Mouse (Mus musculus) midbrain, embryonic 15.5 days (tissue): Measurements from ENCODE around the gene Etfbkmt. TPM values are rescaled to one million over a fixed set of nuclear protein-coding genes. Genes with fewer than 3 reads are reported as not detected.
"Not testable (repeated sequence)": the region's sequence is repeated elsewhere in the genome, so short reads cannot be mapped to it uniquely, and the experiment has no call there.

Experiments
- ATAC-seq: fragments of 200-750 bp; cut with Nextera tagmentation; replicated peaks from 2 replicates; pipeline ENCODE4 v1.8.0; 2017; ENCODE audit warnings: moderate TSS enrichment
- H3K27ac ChIP-seq: fragments of 300-500 bp; sonication (generic); 2 replicates; pipeline ENCODE4 v1.5.1; 2015; ENCODE audit warnings: mild to moderate bottlenecking, inconsistent platforms
- H3K27me3 ChIP-seq: fragments of 300-500 bp; sonication (generic); replicated peaks from 2 replicates; pipeline ENCODE4 v1.6.1; 2015; ENCODE audit warnings: inconsistent platforms
- H3K36me3 ChIP-seq: fragments of 300-500 bp; sonication (generic); replicated peaks from 2 replicates; pipeline ENCODE4 v1.6.1; 2015; ENCODE audit warnings: inconsistent platforms
- H3K4me1 ChIP-seq: fragments of 300-500 bp; sonication (generic); 2 replicates; pipeline ENCODE4 v1.6.1; 2015; ENCODE audit warnings: inconsistent platforms
- H3K4me2 ChIP-seq: fragments of 300-500 bp; sonication (generic); 2 replicates; pipeline ENCODE4 v1.6.1; 2015; ENCODE audit warnings: inconsistent platforms, mild to moderate bottlenecking, moderate library complexity
- H3K4me3 ChIP-seq: fragments of 300-500 bp; sonication (generic); 2 replicates; pipeline ENCODE4 v1.5.1; 2015; ENCODE audit warnings: mild to moderate bottlenecking, inconsistent platforms
- H3K9ac ChIP-seq: fragments of 300-500 bp; sonication (generic); 2 replicates; pipeline ENCODE4 v1.6.1; 2015; ENCODE audit warnings: mild to moderate bottlenecking, inconsistent platforms
- H3K9me3 ChIP-seq: fragments of 300-500 bp; sonication (generic); 2 replicates; pipeline ENCODE4 v1.6.1; 2016; ENCODE audit warnings: inconsistent platforms
- WGBS: fragments of 180-500 bp; shearing (Covaris S2); methylation state at CpG from one replicate; pipeline ENCODE4 v1.1.7; 2015; ENCODE audit warnings: mixed read lengths; 5-methylcytosine and 5-hydroxymethylcytosine counted together
- polyA plus RNA-seq: library from polyadenylated mRNA; unstranded; fragments of >200 nt; fragmentation: Nextera tagmentation; extraction: Ambion mirVana; gene quantifications from 2 replicates; pipeline ENCODE4 v1.2.1, GENCODE M21; 2015

Etfbkmt gene
- polyA plus RNA-seq, 1 experiment from 2014 or later, result 6.8 TPM

- H3K9ac ChIP-seq, result no peak overlapping the region
- no peaks in the 10 kb centered on the region for H3K9me3 ChIP-seq
- no peaks in the 10 kb centered on the region for H3K36me3 ChIP-seq
- no peak overlapping the region for H3K27ac ChIP-seq
- ATAC-seq, result no peak
- no peaks in the 10 kb centered on the region for H3K27me3 ChIP-seq
- WGBS, result 88% methylated on average over 3 of the region's 3 CpGs
- H3K4me1 ChIP-seq, result 0 out of 2 replicates have a peak, but pooled peaks cover 5% of the 10 kb centered on the region
- H3K4me3 ChIP-seq, result no peak overlapping the region
- H3K4me2 ChIP-seq, result no peak overlapping the region
These were observed 638 bp upstream of the Etfbkmt start for GRCm38 (mm10) chr6:149139011-149139410.

GRCm38 (mm10) chr6:149141393-149142173 is 1.9 kb downstream of the Etfbkmt start:
- WGBS, result 5% methylated on average over 36 of the region's 36 CpGs
- peak overlapping the region; percentile 65 for H3K4me2 ChIP-seq

GRCm38 (mm10) chr6:149145143-149145542 is 5.5 kb downstream of the Etfbkmt start:
- H3K9ac ChIP-seq, result no peak overlapping the region
- H3K27me3 ChIP-seq, result no peaks in the 10 kb centered on the region
- no peak overlapping the region for H3K4me2 ChIP-seq
- no peak overlapping the region for H3K27ac ChIP-seq
- no peak overlapping the region for H3K4me3 ChIP-seq
- no peaks in the 10 kb centered on the region for H3K36me3 ChIP-seq
- no peak for ATAC-seq
- H3K4me1 ChIP-seq, result 0 out of 2 replicates have a peak, but pooled peaks cover 5% of the 10 kb centered on the region
- WGBS, result 97% methylated on average over 1 of the region's 1 CpGs
- H3K9me3 ChIP-seq, result no peaks in the 10 kb centered on the region

More at GRCm38 (mm10) chr6:149141393-149142173, 1.9 kb downstream of the Etfbkmt start:
- no peaks in the 10 kb centered on the region for H3K9me3 ChIP-seq
- ATAC-seq, result peak; percentile 95
- peak overlapping the region; percentile 18; the same call in 1 of the 2 replicates for H3K9ac ChIP-seq
- no peaks in the 10 kb centered on the region for H3K27me3 ChIP-seq
- H3K4me1 ChIP-seq, result 0 out of 2 replicates have a peak, but pooled peaks cover 5% of the 10 kb centered on the region
- H3K27ac ChIP-seq, result no peak overlapping the region
- H3K36me3 ChIP-seq, result no peaks in the 10 kb centered on the region
- H3K4me3 ChIP-seq, result peak overlapping the region; percentile 46

GRCm38 (mm10) chr6:149148436-149149229 is 9.0 kb downstream of the Etfbkmt start:
- Histone ChIP-seq H3K27ac (no peak overlapping the region), H3K27me3 (no peaks in the 10 kb centered on the region), H3K9ac (no peak overlapping the region), H3K4me2 (no peak overlapping the region), H3K36me3 (no peaks in the 10 kb centered on the region), H3K4me1 (no peaks in the 10 kb centered on the region), H3K9me3 (no peaks in the 10 kb centered on the region), H3K4me3 (no peak overlapping the region)
- WGBS, result 93% methylated on average over 7 of the region's 7 CpGs
- no peak for ATAC-seq

GRCm38 (mm10) chr6:149152119-149152518 is 12.5 kb downstream of the Etfbkmt start:
- no peaks in the 10 kb centered on the region for H3K27me3 ChIP-seq
- no peak for ATAC-seq
- no peaks in the 10 kb centered on the region for H3K4me1 ChIP-seq
- H3K36me3 ChIP-seq, result peaks cover 5% of the 10 kb centered on the region; the same call in 1 of the 2 replicates
- H3K27ac ChIP-seq, result no peak overlapping the region
- 89% methylated on average over 2 of the region's 2 CpGs for WGBS
- no peak overlapping the region for H3K9ac ChIP-seq
- no peak overlapping the region for H3K4me2 ChIP-seq
- no peaks in the 10 kb centered on the region for H3K9me3 ChIP-seq
- no peak overlapping the region for H3K4me3 ChIP-seq

GRCm38 (mm10) chr6:149153473-149154115 is 13.9 kb downstream of the Etfbkmt start:
- WGBS, result 46% methylated on average over 6 of the region's 6 CpGs

GRCm38 (mm10) chr6:149154116-149155030 is 14.7 kb downstream of the Etfbkmt start:
- H3K27me3 ChIP-seq, result no peaks in the 10 kb centered on the region
- no peaks in the 10 kb centered on the region for H3K4me1 ChIP-seq
- peak; percentile 65; the same call in 1 of the 2 replicates for ATAC-seq
- H3K27ac ChIP-seq, result no peak overlapping the region
- no peaks in the 10 kb centered on the region for H3K9me3 ChIP-seq
- WGBS, result 14% methylated on average over 8 of the region's 8 CpGs
- H3K36me3 ChIP-seq, result peaks cover 11% of the 10 kb centered on the region; the same call in 1 of the 2 replicates
- H3K4me2 ChIP-seq, result no peak overlapping the region
- H3K9ac ChIP-seq, result no peak overlapping the region
- H3K4me3 ChIP-seq, result no peak overlapping the region

More at GRCm38 (mm10) chr6:149153473-149154115, 13.9 kb downstream of the Etfbkmt start:
- peaks cover 11% of the 10 kb centered on the region; the same call in 1 of the 2 replicates for H3K36me3 ChIP-seq
- no peak overlapping the region for H3K4me3 ChIP-seq
- H3K9ac ChIP-seq, result no peak overlapping the region
- H3K27me3 ChIP-seq, result no peaks in the 10 kb centered on the region
- no peaks in the 10 kb centered on the region for H3K4me1 ChIP-seq
- H3K9me3 ChIP-seq, result no peaks in the 10 kb centered on the region
- 0 out of 2 replicates have a peak, but pooled peaks have one; percentile 67 for ATAC-seq
- no peak overlapping the region for H3K4me2 ChIP-seq
- no peak overlapping the region for H3K27ac ChIP-seq

GRCm38 (mm10) chr6:149155031-149155841 is 15.6 kb downstream of the Etfbkmt start:
- Histone ChIP-seq H3K27ac (no peak overlapping the region), H3K27me3 (no peaks in the 10 kb centered on the region), H3K4me2 (no peak overlapping the region), H3K4me3 (no peak overlapping the region), H3K9ac (no peak overlapping the region), H3K4me1 (no peaks in the 10 kb centered on the region), H3K9me3 (no peaks in the 10 kb centered on the region), H3K36me3 (peaks cover 11% of the 10 kb centered on the region; the same call in 1 of the 2 replicates)
- ATAC-seq, result no peak
- WGBS, result 86% methylated on average over 3 of the region's 3 CpGs

GRCm38 (mm10) chr6:149167038-149167437 is 27.4 kb downstream of the Etfbkmt start:
- H3K4me2 ChIP-seq, H3K27ac ChIP-seq, H3K9ac ChIP-seq, H3K27me3 ChIP-seq, H3K4me1 ChIP-seq, ATAC-seq, H3K4me3 ChIP-seq, H3K9me3 ChIP-seq: not testable (repeated sequence)
- WGBS, result 93% methylated on average over 3 of the region's 4 CpGs
- H3K36me3 ChIP-seq, result peaks cover 40% of the 10 kb centered on the region

GRCm38 (mm10) chr6:149167672-149168071 is 28.0 kb downstream of the Etfbkmt start:
- no peak for ATAC-seq
- Histone ChIP-seq H3K27me3 (no peaks in the 10 kb centered on the region), H3K9me3 (no peaks in the 10 kb centered on the region), H3K4me2 (no peak overlapping the region), H3K9ac (no peak overlapping the region), H3K27ac (no peak overlapping the region), H3K4me1 (no peaks in the 10 kb centered on the region), H3K36me3 (peaks cover 38% of the 10 kb centered on the region), H3K4me3 (no peak overlapping the region)
- 95% methylated on average over 1 of the region's 1 CpGs for WGBS
